Mouse (Mus musculus): Measurements from ENCODE around the gene Gm3424.
"Not testable (repeated sequence)": the region's sequence is repeated elsewhere in the genome, so short reads cannot be mapped to it uniquely, and the experiment has no call there.

Gm3424 gene

GRCm38 (mm10) chr14:5830229-5830628 lies at the start of gene Gm3424:
TSS of gene Gm3424 (minus strand) at chr14:5830329.
- not testable (repeated sequence) for DNase-seq

GRCm38 (mm10) chr14:5879791-5880190 lies 49.7 kb upstream of the Gm3424 start:
- DNase-seq = peak in 1 of 2 experiments; percentile 16

GRCm38 (mm10) chr14:5879136-5879535 lies 49.0 kb upstream of the Gm3424 start:
- DNase-seq = peak; percentile 65 to 71

DNA sequence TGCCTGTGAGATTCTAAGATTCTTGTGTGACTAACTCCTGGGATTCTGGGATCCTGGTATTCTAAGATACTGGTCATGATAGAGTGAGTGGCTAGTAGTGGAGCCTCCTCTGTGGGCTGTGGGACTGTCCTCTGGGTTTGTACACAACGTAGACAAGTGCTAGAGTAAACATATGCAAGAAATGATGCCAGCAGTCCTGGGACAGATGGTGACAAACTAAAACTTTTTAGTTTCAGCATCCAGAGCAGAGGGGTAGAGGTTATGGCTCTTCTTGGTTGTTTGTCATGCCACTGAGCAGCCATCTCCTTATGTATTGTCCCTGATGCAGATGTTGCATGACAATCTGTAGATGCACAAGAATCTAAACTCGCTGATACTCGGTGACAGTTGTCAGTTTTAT lies 25.8 kb upstream of the Gm3424 start:
- not testable (repeated sequence) for DNase-seq

- not testable (repeated sequence) for DNase-seq
Observed at GRCm38 (mm10) chr14:5812699-5813356, 17.3 kb downstream of the Gm3424 start.

GRCm38 (mm10) chr14:5807882-5808281 lies 22.2 kb downstream of the Gm3424 start, which contains the start of gene Gm3383:
TSS of gene Gm3383 (minus strand) at chr14:5807982.
- not testable (repeated sequence) for DNase-seq
